Mouse (Mus musculus) WW6 (cell line): ENCODE results near the gene Tmem235.
A peak's percentile ranks its signal among the peaks of the same experiment; 100 is the strongest.
"Not testable (repeated sequence)": the region's sequence is repeated elsewhere in the genome, so short reads cannot be mapped to it uniquely, and the experiment has no call there.

ENCODE experiments used
- DNase-seq: peaks from one replicate; pipeline ENCODE4 v3.0.0-alpha.2; 2013; ENCODE audit warnings: low read depth, low spot score

Tmem235 gene

DNA sequence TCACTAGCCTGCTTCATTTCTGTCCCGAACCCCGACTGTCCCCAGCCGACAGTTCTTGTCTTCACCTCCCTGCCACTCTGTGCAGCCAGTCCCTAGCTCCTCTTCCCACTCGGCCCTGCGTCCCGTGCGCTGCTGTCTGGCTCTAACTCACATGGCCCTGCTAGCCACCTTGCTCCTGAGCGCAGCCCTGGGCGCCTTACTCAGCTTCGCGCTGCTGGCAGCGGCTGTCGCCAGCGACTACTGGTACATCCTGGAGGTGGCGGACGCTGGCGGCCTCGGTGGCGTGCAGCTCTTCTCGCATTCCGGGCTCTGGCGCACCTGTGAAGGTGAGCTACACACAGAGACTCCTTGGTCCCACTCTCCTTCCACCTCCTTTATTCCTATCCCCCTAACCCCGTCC lies at the start of gene Tmem235:
Gene Tmem235 (plus strand): TSS at position 152 of the 400 bp plus-strand sequence.
- no peak for DNase-seq

DNA sequence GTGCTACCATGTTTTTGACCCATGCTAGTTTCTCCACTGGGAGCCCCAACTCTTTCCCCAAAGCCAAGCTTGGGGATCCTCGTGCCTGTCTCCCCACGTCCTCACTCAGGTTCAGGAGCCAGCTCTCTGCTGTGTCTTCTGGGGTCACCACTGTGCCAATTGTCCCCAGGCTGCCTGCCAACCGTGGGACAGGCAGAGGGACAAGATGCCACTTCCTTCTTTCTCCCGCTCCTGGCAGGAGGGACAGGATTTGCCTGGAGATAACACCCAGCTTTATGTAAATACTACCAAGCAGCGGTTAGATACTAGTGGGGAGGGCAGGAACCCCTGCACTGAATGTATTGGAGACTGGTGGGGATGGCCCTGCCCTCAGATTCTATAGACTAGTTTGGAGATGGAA lies 46.7 kb upstream of the Tmem235 start:
- DNase-seq = no peak

DNA sequence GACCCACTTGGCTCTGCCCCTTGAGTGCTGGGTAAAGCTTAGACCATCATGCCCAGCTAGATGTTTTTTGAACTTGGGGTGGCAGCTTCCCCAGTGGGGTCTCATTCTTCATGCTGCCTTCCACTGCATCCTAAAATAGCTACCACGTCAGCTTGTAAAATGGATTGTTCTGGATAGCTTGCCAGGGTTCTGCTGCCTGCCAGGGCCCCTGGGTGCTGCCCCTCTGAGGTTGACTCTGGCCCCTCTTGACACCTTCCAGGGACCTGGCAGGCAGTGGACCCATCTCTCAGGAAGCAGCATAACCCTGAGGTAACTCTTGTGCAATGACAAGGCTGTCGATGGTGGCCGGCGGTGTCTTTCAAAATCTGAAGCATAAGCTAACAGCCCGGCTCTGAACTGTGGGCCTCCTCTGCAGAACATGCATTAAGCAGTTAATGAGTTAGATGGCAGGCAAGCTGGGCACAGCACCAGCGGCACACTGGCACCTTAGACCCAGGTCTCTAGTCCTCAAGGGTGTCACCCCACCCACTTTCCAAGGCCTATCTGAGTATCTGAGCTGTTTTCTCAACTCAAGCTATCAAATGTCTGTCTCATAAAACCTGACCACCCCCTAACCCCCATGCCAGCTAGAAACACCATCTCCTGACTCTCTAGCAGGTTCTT lies 45.7 kb upstream of the Tmem235 start:
- no peak for DNase-seq

DNA sequence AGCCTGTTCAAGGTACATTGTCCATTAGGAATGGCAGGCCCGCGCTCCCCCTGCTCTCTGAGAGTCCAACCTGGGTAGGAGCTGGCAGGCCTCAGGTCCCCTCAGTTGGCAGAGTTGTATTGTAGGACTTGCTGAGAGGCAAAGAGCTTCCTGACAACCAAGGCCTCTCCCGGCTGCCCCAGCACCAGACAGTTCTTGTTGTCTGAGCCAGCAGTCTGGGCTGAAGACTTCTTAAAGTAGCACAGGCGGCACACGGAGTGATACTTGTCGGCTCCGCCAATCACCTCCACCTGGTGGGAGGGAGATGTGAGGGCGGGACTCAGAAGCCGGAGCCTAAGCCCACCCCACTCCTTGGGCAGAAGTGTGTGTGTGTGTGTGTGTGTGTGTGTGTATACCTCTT lies 44.7 kb upstream of the Tmem235 start:
- not testable (repeated sequence) for DNase-seq

DNA sequence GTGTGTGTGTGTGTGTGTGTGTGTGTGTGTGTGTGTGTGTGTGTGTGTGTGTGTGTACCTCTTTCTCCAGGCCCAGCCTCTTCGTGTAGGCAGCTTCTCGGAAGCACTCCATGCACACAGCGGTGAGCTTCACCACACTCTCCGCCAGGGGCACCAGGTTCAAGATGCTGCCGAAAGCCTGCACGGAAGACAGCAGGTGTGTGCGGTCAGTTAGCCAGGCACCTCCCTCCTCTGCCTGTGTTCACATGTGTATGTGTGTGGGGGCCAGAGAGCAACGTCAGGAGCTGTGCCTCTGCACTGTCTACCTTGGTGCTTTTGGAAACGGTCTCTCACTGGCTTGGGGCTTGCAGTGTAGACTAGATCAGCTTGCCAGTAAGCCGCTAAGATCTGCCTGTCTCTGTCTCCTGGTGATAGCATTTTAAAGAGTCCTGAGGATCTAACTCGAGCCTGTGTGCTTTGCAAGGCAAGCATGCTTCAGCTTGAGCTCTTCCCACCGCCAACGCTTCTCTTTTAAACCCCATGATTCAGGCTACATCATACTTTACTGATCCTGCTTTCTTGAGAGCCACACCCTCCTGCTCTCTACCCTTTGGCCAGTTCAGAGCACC lies 44.1 kb upstream of the Tmem235 start:
- no peak for DNase-seq

DNA sequence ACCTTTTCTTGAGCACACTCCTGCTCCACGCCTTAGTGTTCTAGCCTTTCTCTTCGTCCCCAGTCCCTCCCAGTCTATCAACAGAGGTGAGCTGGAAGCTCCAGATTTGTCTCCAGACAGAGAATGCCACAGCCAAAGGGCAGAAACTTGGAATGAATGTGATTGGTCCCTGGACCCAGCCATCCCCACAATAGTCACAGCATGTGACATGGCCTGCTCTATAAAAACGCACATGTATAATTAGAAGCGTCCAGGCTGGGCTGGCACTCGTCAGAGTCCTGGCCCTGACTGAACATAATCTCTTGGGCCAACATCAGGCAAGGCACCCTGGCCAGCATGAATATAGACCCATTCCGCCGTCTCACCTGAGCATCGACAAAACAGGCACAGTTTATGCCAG lies 41.5 kb upstream of the Tmem235 start:
- no peak for DNase-seq

DNA sequence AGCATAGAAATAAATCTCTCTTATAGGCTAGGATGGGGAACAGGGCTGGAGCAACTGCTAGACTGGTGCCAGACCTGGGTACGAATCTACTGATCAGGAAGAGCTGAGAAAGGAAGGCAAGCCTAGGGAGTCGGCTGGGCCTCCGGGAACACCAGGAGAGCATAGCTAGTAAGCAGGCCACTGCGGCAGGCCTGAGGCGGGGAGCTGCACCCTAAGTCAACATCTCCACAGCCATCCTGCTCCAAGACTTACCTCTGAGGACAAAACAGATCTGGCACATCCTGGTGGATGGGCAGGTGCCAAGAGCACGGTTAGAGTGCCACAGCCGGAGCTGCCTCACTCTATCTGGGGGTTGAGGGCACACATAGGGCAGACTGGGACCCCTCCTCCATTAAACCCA lies 40.4 kb upstream of the Tmem235 start:
- DNase-seq = no peak

DNA sequence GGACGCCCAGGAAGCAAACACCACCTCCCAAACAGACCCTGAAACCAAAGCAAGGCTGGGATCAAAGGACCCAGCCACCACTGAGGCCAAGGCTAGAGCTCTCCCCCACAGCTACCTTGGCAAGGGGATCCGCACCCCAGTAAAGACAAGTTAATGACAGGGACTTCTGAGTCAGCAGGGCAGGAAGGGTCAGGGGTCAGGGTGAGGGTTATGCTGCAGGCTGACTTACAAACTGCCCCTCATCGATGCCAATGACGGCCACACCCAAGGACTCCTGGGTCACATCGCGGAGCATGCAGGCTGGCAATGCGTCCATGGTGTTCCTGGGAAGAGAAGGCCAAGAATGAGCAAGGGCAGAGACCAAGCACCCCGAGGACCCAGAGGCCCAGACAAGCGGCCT lies 38.7 kb upstream of the Tmem235 start:
- no peak for DNase-seq

DNA sequence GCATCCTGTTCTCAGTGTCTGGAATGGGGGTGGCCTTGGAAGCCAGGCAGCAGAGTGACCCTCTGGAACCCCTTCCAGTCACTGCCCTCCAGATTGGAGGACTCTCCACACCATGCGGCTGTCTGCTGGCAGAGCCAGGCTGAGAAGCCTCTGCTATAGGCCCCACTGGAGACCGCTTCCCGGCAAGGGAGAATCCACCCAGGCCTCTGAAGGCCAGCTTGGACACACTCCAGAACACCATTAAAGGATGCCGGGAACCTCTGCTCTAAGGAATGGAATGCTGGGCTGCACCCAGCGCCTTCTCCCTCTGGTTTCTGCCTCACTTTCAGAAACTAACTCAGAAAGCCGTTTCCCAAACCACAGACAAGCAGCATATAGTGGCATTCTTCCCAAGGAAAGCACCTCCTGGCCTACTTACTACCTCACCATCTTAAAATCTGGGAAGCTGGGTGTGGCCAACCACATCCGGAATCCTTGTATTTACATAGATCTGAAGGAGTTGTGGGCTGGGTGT lies 37.8 kb upstream of the Tmem235 start:
- DNase-seq = no peak

DNA sequence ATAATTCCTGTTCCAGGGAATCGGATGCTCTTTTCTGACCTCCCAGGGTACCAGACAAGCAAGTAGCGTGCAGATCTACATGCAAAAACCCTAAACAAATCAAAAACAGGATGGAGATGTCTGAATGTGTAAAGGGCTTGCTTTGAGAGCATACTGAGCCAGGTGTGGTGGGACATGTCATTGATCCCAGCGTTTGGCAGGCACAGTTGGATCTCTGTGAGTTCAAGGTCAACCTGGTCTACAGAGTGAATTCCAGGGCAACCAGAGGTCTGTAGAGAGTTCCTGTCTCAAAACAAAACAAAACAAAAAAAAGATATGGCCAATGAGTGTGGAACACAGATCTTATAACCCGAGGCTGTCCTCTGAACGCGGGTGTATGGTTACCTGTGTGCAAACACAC lies 37.1 kb upstream of the Tmem235 start:
- no peak for DNase-seq

DNA sequence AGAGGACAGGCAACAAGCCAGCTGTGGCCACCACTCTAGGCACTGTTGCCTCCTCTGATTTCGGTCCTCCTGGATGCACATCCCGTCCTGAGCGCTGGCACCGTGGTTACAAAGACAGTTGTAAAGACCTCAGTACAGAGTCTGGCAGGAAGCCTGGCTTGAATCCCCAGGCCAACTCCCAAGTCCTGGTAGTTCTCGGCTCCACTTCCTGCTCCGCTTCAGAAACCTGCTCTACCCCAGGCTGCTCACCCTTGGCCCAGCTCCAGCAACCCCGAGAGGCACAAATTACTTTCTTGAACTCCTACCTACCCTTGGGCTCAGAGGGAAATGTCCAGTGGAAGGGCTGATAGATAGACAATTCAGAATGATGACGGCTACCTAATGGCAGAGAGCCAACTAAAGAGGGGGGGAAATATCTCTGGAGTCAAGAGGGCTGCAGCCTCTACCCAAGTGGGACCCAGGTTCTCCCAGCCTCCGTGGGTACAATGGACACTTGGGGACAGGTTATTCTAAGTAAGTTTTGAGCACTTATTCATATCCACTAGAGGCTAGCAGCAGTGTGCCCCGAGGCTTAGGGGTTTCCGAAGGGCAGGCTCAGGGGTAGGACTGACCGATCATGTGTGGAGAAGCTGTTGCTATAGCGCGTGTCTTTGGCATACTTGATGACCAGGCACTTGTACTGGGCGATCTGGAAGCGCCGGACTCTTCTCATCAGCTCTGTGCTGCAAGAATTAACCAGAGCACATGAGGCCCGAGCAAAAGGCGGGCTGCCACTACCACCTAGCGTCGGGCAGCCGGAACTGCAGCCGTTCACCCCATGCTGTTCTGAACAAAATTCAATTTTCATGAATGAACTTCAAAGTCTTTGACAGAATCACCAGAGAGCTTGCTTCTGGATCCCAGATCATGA lies 36.2 kb upstream of the Tmem235 start:
- DNase-seq = no peak

DNA sequence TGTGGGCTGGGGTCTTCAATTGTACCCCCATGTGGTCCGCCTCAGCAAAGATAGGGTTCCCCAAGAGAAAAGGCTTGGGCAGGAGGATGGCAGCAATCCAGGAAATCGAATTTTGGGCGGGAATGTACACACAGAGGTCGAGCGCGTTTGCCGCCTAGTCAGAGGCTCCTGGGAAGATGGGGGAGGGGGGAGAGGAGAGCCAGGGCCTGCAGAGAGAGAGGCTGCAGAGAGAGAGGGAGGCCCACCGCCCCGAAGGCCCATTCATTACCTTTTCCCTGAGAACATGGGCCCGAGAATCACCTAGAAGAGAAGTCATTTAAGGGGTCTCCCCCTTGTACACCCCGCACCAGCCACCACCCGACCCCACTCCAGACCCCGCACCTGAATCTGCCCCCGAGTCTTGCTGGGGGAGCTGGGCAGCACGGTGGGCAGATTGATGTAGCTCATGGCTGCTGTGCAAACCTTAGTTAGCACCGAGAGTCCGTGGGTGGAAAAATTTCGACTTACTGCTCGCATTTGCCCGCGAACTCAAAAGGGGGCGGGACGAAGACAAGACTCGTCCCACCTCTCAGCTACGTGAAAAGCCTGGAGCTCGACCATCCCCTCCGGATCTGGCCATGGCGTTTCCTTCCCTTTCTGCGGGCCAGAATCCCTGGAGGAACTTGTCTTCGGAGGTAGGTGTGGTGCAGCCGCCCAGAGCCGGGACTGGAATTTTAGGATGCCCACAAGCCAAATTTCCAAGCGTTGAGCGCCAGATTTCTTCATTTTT lies 35.0 kb upstream of the Tmem235 start, which contains the start of the genes Afmid and Tk1:
Gene Afmid (plus strand): TSS at position 592 of the 769 bp plus-strand sequence.
Gene Tk1 (minus strand): TSS at position 760 of the 769 bp plus-strand sequence.
- peak; percentile 91 for DNase-seq

DNA sequence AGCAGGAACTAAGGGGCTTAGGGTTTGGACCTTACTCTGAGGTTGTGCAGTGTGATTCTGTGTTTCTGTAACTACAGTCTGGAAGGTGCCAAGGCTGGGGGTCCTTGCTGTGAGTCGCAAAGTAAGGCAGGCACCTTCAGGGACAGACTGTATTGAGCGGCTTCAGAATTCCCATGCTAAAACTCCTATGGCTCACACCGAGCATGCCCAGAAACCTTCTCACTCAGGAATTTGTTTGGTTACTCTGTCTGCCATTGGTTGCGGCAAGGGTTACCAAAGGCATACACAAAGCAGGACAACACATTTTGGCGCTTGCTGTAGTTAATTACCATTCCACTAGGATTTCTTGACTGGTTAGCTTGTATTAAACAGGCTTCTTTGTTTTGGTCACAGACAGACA lies 34.4 kb upstream of the Tmem235 start:
- no peak for DNase-seq

DNA sequence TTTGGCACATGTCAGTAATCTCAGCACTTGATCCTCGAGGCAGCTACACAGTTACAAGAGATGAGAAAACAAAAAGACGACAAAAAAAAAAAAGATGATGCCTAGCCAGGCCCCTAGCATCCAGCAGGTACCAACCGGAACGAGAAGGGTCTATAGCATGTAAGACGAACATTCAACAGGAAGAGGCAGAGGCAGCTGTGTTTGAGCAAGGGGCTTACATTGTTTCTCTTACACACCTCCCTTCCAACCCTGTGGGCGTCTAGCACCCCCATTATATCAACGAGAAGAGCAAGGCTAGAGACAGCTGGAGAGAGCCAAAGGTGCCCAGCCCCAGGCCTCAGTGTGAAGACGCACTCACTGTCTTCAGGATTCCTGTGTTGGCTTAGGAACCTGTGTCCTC lies 33.6 kb upstream of the Tmem235 start:
- no peak for DNase-seq

DNA sequence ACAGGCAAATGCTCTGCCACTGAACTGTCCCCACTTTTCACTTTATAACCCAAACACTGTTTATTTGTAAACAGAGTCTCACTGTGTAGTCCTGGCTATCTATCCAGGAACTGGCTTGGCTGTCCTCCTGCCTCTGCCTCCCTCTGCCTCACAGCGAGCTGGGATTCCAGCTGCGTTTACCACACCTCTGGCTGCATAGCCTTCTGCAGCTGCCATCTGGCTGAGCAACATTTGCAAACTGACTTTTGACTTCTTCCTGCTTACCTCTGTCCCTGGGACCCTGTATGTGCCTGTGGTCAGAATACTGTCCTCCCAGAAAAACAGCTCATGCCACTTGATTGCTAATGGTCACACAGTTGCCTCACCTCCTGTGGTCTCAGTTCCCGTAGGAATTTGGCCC lies 33.2 kb upstream of the Tmem235 start:
- DNase-seq = no peak

DNA sequence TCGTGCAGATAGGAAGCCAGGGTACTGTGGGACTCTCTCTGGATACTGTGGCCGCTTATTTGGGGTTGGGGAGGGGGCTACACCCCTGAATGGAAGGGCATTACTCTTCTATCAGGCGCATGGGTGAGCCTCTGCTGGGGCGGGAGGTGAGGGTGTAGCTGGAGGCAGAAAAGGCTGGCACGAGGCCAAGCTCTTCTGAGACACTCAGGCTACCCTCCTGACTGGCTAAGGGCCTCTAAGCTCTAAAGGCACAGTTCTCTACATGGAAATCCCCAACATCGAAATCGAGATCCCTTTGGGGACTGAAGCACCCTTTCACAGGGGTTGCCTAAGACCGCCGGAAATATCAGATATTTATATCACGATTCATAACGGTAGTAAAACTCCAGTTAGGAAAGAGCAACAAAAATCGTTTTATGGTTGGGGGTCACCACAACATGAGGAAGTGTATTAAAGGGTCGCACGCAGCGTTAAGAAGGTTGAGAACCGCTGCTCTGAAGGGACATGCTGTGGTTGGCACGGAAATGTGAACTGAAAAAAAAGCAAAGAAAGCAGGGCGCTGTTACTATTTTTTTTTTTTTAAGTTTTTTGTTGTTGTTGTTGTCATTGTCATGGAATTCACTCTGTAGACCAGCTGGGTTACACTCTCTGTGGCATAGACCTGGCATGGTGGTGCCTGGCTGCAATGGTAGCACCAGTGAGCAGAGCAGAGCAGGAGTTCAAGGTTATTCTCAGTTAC lies 32.2 kb upstream of the Tmem235 start:
- DNase-seq = no peak

DNA sequence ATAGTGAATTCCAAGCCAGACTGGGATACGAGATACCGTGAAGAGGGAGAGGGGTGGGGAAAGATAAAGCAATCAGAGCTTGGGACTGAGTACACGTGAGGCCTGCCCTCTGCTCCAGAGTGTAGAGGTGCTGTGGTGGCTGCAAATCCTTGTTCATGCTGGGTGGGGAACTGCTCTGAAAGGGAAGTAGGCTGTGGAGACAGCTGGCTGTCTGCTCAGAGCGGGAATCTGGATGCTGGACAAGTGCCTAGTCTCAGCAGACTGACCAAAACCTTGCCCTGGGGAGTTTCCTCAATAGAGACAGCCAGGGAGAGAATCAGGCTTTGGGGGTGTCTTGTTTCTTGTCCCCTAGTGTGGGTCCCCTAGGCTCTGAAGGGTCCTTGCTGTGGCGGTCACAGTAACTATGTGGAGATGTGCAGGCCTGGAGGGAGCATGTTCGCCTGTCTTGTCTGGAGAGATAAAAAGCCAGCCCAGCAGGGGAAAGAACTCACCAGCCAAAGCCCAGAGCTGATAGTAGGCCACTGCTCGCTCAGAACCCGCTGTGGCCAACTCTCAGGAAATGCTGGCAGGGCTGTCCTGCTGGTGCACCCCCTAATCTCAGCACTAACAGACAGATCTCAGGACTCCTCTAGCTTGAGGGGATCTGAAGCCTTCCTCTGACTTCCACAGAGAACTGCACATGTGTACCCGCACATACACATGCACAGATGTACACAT lies 31.5 kb upstream of the Tmem235 start:
- DNase-seq = no peak

DNA sequence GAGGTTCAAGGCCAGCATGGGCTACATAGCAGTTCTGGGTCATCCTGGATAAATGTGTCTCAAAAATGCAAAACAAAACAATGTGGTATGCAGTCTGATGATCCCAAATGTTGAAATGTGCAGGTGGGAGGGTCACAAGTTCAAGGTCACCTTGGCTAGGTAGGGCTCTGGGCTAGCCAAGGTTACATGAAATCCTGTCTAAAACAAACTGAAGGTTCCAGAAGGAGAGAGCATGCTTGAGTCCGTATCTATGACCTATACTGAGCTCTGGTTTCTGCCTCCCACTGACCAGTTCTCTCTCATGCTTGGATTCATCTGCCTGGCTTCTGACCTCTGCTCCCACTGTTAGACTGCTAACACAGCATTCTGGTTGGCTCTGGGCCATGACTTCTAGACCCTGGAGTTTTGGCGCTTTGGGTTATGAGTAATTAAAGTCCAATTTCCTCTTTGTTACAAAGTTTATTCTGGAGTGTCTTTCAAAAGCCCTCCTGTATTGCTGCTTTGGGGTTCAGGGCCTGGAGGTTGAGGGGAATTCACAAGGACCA lies 30.8 kb upstream of the Tmem235 start:
- no peak for DNase-seq

DNA sequence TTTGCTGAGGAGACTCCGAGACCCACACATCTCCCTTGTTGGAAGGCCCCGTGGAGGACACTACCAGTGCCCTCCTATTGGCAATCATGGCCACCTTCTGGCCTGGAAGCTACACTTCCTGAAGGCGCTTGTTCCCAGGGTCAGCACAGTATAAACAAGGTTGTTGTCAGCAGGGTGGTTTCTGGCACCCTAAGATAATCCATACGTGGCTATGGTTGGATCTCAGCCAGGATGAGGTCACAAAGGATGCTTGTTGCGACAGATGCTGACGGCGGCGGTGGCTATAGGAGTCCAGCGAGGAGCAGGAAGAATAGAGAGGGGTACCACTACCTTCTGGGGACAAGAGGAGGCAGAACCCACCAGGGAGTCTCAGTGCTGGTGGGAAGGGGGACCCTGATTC lies 30.2 kb upstream of the Tmem235 start:
- DNase-seq = no peak
